Mouse (Mus musculus) gastrocnemius, postnatal 14 days (tissue): ENCODE results near the gene Vmn2r114. TPM values are rescaled to one million over a fixed set of nuclear protein-coding genes. Genes with fewer than 3 reads are reported as not detected.
"Not testable (repeated sequence)": the region's sequence is repeated elsewhere in the genome, so short reads cannot be mapped to it uniquely, and the experiment has no call there.

Experiments used
- DNase-seq: peaks from one replicate; pipeline ENCODE4 v3.0.0; 2021; ENCODE audit warnings: mixed read lengths
- intact Hi-C: fragments of 180-260 bp; cut with DNase I; formaldehyde crosslinking; loops from one replicate; pipeline ENCODE4 v1.15.1; 2025; ENCODE audit warnings: low total_unique reads
- long read RNA-seq, 2 experiments: library from polyadenylated mRNA; stranded (forward); transcript quantifications; one replicate each; pipeline ENCODE4 v2.0.0; 2021
- total RNA-seq, 2 experiments: library from RNA; stranded (reverse); gene quantifications; 2 replicates each; pipeline ENCODE4 v1.2.3; 2021

Gene Vmn2r114
- not detected for total RNA-seq
- long read RNA-seq, experiment 1 = 0 reads
- long read RNA-seq, experiment 2 = 0 reads

GRCm38 (mm10) chr17:23312437-23312836 lies at the start of gene Vmn2r114:
Vmn2r114 (minus strand) TSS chr17:23312537.
- DNase-seq, intact Hi-C loops: not testable (repeated sequence)

- intact Hi-C loops = no loop called here
- no peak for DNase-seq
Measured at GRCm38 (mm10) chr17:23351644-23352043, 39.3 kb upstream of the Vmn2r114 start.

GRCm38 (mm10) chr17:23343441-23343840 lies 31.1 kb upstream of the Vmn2r114 start, which contains the start of gene Vmn2r115:
Vmn2r115 (plus strand) TSS chr17:23343741.
- DNase-seq, intact Hi-C loops: not testable (repeated sequence)

- intact Hi-C loops = no loop called here
- DNase-seq = no peak
Measured at GRCm38 (mm10) chr17:23330657-23331056, 18.3 kb upstream of the Vmn2r114 start.

Other genes with a start within 250 kb of the Vmn2r114 start
- 1 to 10 TPM; 2.8 to 3.8 TPM for gene Zfp40, start 119.3 kb downstream of the Vmn2r114 start, total RNA-seq
- gene Vmn2r115, start 31.2 kb upstream of the Vmn2r114 start, total RNA-seq = not detected
- gene Vmn2r116, start 72.1 kb upstream of the Vmn2r114 start, total RNA-seq = not detected
- gene Vmn2r117, start 167.2 kb upstream of the Vmn2r114 start, total RNA-seq = not detected